17 mouse cellular contexts compared by ENCODE assay signal in genomic region chr6:86827432-86827831, GRCm38 (mm10). TPM values are rescaled to one million over a fixed set of nuclear protein-coding genes. Genes with fewer than 3 reads are reported as not detected.
DNase-seq lines count a peak whose midpoint lies in the region; ATAC-seq and TF ChIP-seq lines count a peak whose summit lies in the region.
"Had no signal": no experiment of that assay in that cellular context is flagged by ENCODE, and none has a peak within 500 bp of the region (broad histone marks: within the 10 kb centered on the region; RNA-seq: fewer than 3 reads in every experiment).

No protein-coding gene starts in this region.

- TF ChIP-seq CTCF in liver, embryonic 14.5 days (IDR thresholded peaks at IDR 0.05; ENCODE audit: low read depth): peak; percentile 55; the same call in 1 of the 2 replicates
- peak; percentile 45 for TF ChIP-seq CTCF in Patski (IDR thresholded peaks at IDR 0.05)
- TF ChIP-seq CTCF in stomach, postnatal 0 days (IDR thresholded peaks at IDR 0.05; ENCODE audit: low read depth): peak; percentile 50

- WGBS in liver, embryonic 14.5 days (ENCODE audit: insufficient replicate concordance): 57% methylated on average over 2 of the region's 2 CpGs
- 67% methylated on average over 2 of the region's 2 CpGs for WGBS in liver, embryonic 12.5 days (ENCODE audit: insufficient replicate concordance)
- WGBS in stomach, postnatal 0 days: 78% methylated on average over 2 of the region's 2 CpGs

- no peak overlapping the region for H3K4me3 ChIP-seq in liver, embryonic 14.5 days (ENCODE audit: insufficient read depth in 1 of 2, low read depth in 2 of 2, low read length in 2 of 2)
- H3K4me3 ChIP-seq in liver, embryonic 12.5 days: no peak overlapping the region
- H3K4me3 ChIP-seq in stomach, postnatal 0 days (ENCODE audit: low read depth, low read length): no peak overlapping the region
- H3K4me3 ChIP-seq: embryonic facial prominence, embryonic 12.5 days; heart, embryonic 15.5 days; midbrain, embryonic 12.5 days; neural tube, embryonic 13.5 days had no signal

- no peaks in the 10 kb centered on the region; the same call in 1 of the 2 replicates for H3K27me3 ChIP-seq in liver, embryonic 14.5 days (ENCODE audit: control insufficient read depth, insufficient read depth, low read length)
- H3K27me3 ChIP-seq in liver, embryonic 12.5 days (replicated peaks): peaks cover 17% of the 10 kb centered on the region
- no peaks in the 10 kb centered on the region for H3K27me3 ChIP-seq in Patski
- no peaks in the 10 kb centered on the region for H3K27me3 ChIP-seq in stomach, postnatal 0 days (ENCODE audit: control insufficient read depth, insufficient read depth, low read length)
- H3K27me3 ChIP-seq: heart, embryonic 15.5 days had no signal

- H3K4me2 ChIP-seq in liver, embryonic 14.5 days (ENCODE audit: low read depth): no peak overlapping the region
- no peak overlapping the region for H3K4me2 ChIP-seq in liver, embryonic 12.5 days
- no peak overlapping the region for H3K4me2 ChIP-seq in stomach, postnatal 0 days (replicated peaks; ENCODE audit: low read depth)
- H3K4me2 ChIP-seq: embryonic facial prominence, embryonic 12.5 days; heart, embryonic 15.5 days; midbrain, embryonic 12.5 days; neural tube, embryonic 13.5 days had no signal

- H3K27ac ChIP-seq in liver, embryonic 14.5 days: no peak overlapping the region
- H3K27ac ChIP-seq in liver, embryonic 12.5 days: no peak overlapping the region
- H3K27ac ChIP-seq in stomach, postnatal 0 days (replicated peaks): no peak overlapping the region
- H3K27ac ChIP-seq: embryonic facial prominence, embryonic 12.5 days; heart, embryonic 15.5 days; midbrain, embryonic 12.5 days; neural tube, embryonic 13.5 days had no signal

- TF ChIP-seq EP300 in liver, embryonic 14.5 days (IDR thresholded peaks at IDR 0.05; ENCODE audit: low read depth): no peak
- no peak for TF ChIP-seq EP300 in stomach, postnatal 0 days (optimal IDR thresholded peaks at IDR 0.05)

- H3K9ac ChIP-seq in liver, embryonic 14.5 days (replicated peaks): no peak overlapping the region
- H3K9ac ChIP-seq in liver, embryonic 12.5 days: no peak overlapping the region
- no peak overlapping the region for H3K9ac ChIP-seq in stomach, postnatal 0 days (ENCODE audit: low read length)
- H3K9ac ChIP-seq: embryonic facial prominence, embryonic 12.5 days; heart, embryonic 15.5 days; midbrain, embryonic 12.5 days; neural tube, embryonic 13.5 days had no signal

- in situ Hi-C loops in Patski (cut with MboI; ENCODE audit: low pct_unique_long_range_greater_than_20kb): no loop called here

- CTCF ChIA-PET in Patski (lab: Charles Lee): no interaction called here

- ATAC-seq in CD4-positive, CD25-positive, alpha-beta regulatory T cell, adult 4 months: no peak
- no peak for ATAC-seq in liver, embryonic 14.5 days (ENCODE audit: insufficient read depth)
- no peak for ATAC-seq in liver, embryonic 12.5 days
- no peak for ATAC-seq in Patski
- no peak for ATAC-seq in stomach, postnatal 0 days (ENCODE audit: low FRiP score, low TSS enrichment)
- ATAC-seq: forebrain, embryonic 16.5 days had no signal

- H3K4me1 ChIP-seq in liver, embryonic 14.5 days (replicated peaks; ENCODE audit: control insufficient read depth in 2 of 2, insufficient read depth in 2 of 2, low read length in 1 of 2): 0 out of 4 replicates have a peak, but pooled peaks cover 0 to 3% of the 10 kb centered on the region in 2 experiments
- H3K4me1 ChIP-seq in liver, embryonic 12.5 days: peaks cover 7% of the 10 kb centered on the region; the same call in 1 of the 2 replicates
- no peaks in the 10 kb centered on the region for H3K4me1 ChIP-seq in stomach, postnatal 0 days (replicated peaks; ENCODE audit: control insufficient read depth, insufficient read depth)

- POLR2A ChIA-PET in Patski (lab: Charles Lee): no interaction called here

- H3K36me3 ChIP-seq in liver, embryonic 14.5 days (replicated peaks; ENCODE audit: control insufficient read depth, insufficient read depth, low read depth): no peaks in the 10 kb centered on the region
- no peaks in the 10 kb centered on the region for H3K36me3 ChIP-seq in liver, embryonic 12.5 days
- H3K36me3 ChIP-seq in stomach, postnatal 0 days (ENCODE audit: control insufficient read depth, insufficient read depth, low read length): no peaks in the 10 kb centered on the region
- H3K36me3 ChIP-seq: embryonic facial prominence, embryonic 12.5 days; heart, embryonic 15.5 days; midbrain, embryonic 12.5 days; neural tube, embryonic 13.5 days had no signal

- no peaks in the 10 kb centered on the region for H3K9me3 ChIP-seq in liver, embryonic 14.5 days (ENCODE audit: control insufficient read depth, low read length)
- no peaks in the 10 kb centered on the region for H3K9me3 ChIP-seq in liver, embryonic 12.5 days (replicated peaks)
- H3K9me3 ChIP-seq in stomach, postnatal 0 days (ENCODE audit: control insufficient read depth, low read length): no peaks in the 10 kb centered on the region
- H3K9me3 ChIP-seq: embryonic facial prominence, embryonic 12.5 days; heart, embryonic 15.5 days; midbrain, embryonic 12.5 days; neural tube, embryonic 13.5 days had no signal

- DNase-seq in CD4-positive, CD25-positive, alpha-beta regulatory T cell, adult 2 months (ENCODE audit: low read depth, low spot score): peak; percentile 60
- no peak for DNase-seq in liver, embryonic 14.5 days (ENCODE audit: low read depth in 3 of 3, low spot score in 3 of 3)
- DNase-seq in Patski (ENCODE audit: low read depth, low spot score): no peak
- no peak for DNase-seq in stomach, postnatal 0 days (ENCODE audit: low spot score)
- no peak for DNase-seq in ovary, postnatal 36 days (ENCODE audit: low spot score)
- DNase-seq in cerebellum, postnatal 25 days: no peak
- DNase-seq: cerebellum, postnatal 10 days; gastrocnemius, postnatal 25 days; kidney, postnatal 4 days; right cerebral cortex, postnatal 25 days had no signal

RNA-seq across cellular contexts. Expression of gene Aak1, which starts 21.9 kb away (rescaled TPM):
- polyA plus RNA-seq in CD4-positive, CD25-positive, alpha-beta regulatory T cell, adult 4 months (2017; shearing (Covaris generic)): 10 to 100 TPM; 22.8 to 29.2 TPM
- polyA plus RNA-seq in liver, embryonic 14.5 days (2012; rRNA removed): 2.0 and 2.4 TPM in 2 replicates
- 3.9 and 4.2 TPM in 2 replicates for polyA plus RNA-seq in liver, embryonic 14.5 days (2014; fragmentation: Nextera tagmentation; extraction: Ambion mirVana)
- 5.8 and 9.2 TPM in 2 replicates for polyA plus RNA-seq in liver, embryonic 12.5 days (2016; fragmentation: Nextera tagmentation; extraction: Ambion mirVana)
- polyA plus RNA-seq in Patski (2021): 60.1 TPM
- 5.6 and 5.8 TPM in 2 replicates for polyA plus RNA-seq in stomach, postnatal 0 days (2015; fragmentation: Nextera tagmentation; extraction: Ambion mirVana)

RNA-seq across cellular contexts. Expression of gene Anxa4, which starts 34.0 kb away (rescaled TPM):
- 10 to 100 TPM; 22.6 to 24.4 TPM for polyA plus RNA-seq in CD4-positive, CD25-positive, alpha-beta regulatory T cell, adult 4 months (2017; shearing (Covaris generic))
- polyA plus RNA-seq in liver, embryonic 14.5 days (2012; rRNA removed): 12.7 and 16.4 TPM in 2 replicates
- polyA plus RNA-seq in liver, embryonic 14.5 days (2014; fragmentation: Nextera tagmentation; extraction: Ambion mirVana): 29.4 and 34.5 TPM in 2 replicates
- polyA plus RNA-seq in liver, embryonic 12.5 days (2016; fragmentation: Nextera tagmentation; extraction: Ambion mirVana): 27.0 and 27.9 TPM in 2 replicates
- polyA plus RNA-seq in Patski (2021): 388 TPM
- polyA plus RNA-seq in stomach, postnatal 0 days (2015; fragmentation: Nextera tagmentation; extraction: Ambion mirVana): 111 and 114 TPM in 2 replicates
